Mouse (Mus musculus) liver, postnatal 0 days (tissue): Measurements from ENCODE around the gene Plxdc1. TPM values are rescaled to one million over a fixed set of nuclear protein-coding genes. Genes with fewer than 3 reads are reported as not detected.
A peak's percentile ranks its signal among the peaks of the same experiment; 100 is the strongest.

Source experiments
- ATAC-seq: fragments of 200-750 bp; cut with Nextera tagmentation; 2 replicates; pipeline ENCODE4 v1.8.0; 2017; ENCODE audit warnings: mild to moderate bottlenecking, moderate library complexity
- DNase-seq: peaks from one replicate; pipeline ENCODE4 v3.0.0-alpha.2; 2016
- H3K27ac ChIP-seq: fragments of 300-500 bp; sonication (generic); 2 replicates; pipeline ENCODE4 v1.5.1; 2014; ENCODE audit warnings: antibody characterized with exemption, moderate library complexity, mild to moderate bottlenecking, low read depth
- H3K27me3 ChIP-seq: fragments of 300-500 bp; sonication (generic); 2 replicates; pipeline ENCODE4 v1.6.1; 2014; ENCODE audit warnings: low read length, control low read depth, mixed read lengths; ENCODE audit not compliant: insufficient read depth
- H3K36me3 ChIP-seq: fragments of 300-500 bp; sonication (generic); replicated peaks from 2 replicates; pipeline ENCODE4 v1.6.1; 2014; ENCODE audit warnings: mild to moderate bottlenecking, control low read depth, low read length, moderate library complexity, mixed read lengths; ENCODE audit not compliant: insufficient read depth
- H3K4me1 ChIP-seq: fragments of 300-500 bp; sonication (generic); 2 replicates; pipeline ENCODE4 v1.6.1; 2014; ENCODE audit warnings: antibody characterized with exemption, mild to moderate bottlenecking, control low read depth; ENCODE audit not compliant: insufficient read depth
- H3K4me2 ChIP-seq: fragments of 300-500 bp; sonication (generic); 2 replicates; pipeline ENCODE4 v1.6.1; 2014; ENCODE audit warnings: low read depth, mild to moderate bottlenecking, low read length, moderate library complexity, mixed read lengths
- H3K4me3 ChIP-seq: fragments of 300-500 bp; sonication (generic); 2 replicates; pipeline ENCODE4 v1.5.1; 2014; ENCODE audit warnings: low read depth, low read length
- H3K9ac ChIP-seq: fragments of 300-500 bp; sonication (generic); replicated peaks from 2 replicates; pipeline ENCODE4 v1.6.1; 2014; ENCODE audit warnings: mild to moderate bottlenecking, moderate library complexity
- H3K9me3 ChIP-seq: fragments of 300-500 bp; sonication (generic); 2 replicates; pipeline ENCODE4 v1.6.1; 2016; ENCODE audit warnings: mild to moderate bottlenecking, control low read depth, low read length, mixed read lengths
- CTCF ChIP-seq: sonication (generic); IDR thresholded peaks from 2 replicates; pipeline ENCODE4 v1.5.1; 2016; ENCODE audit warnings: antibody characterized with exemption, low read depth
- EP300 ChIP-seq: IDR thresholded peaks from 2 replicates; pipeline ENCODE4 v1.6.1; 2016; ENCODE audit warnings: antibody characterized with exemption, low read depth, mild to moderate bottlenecking
- WGBS: fragments of 180-500 bp; shearing (Covaris S2); extraction: QIAGEN DNeasy Blood & Tissue Kit; methylation state at CpG from one replicate; pipeline ENCODE4 v1.1.7; 2014; ENCODE audit not compliant: insufficient replicate concordance; 5-methylcytosine and 5-hydroxymethylcytosine counted together
- polyA plus RNA-seq: library from polyadenylated mRNA; unstranded; fragments of >200 nt; fragmentation: Nextera tagmentation; extraction: Ambion mirVana; gene quantifications from 2 replicates; pipeline ENCODE4 v1.2.1, GENCODE M21; 2015

Gene Plxdc1
- polyA plus RNA-seq, 1 experiment from 2014 or later = 0.75 TPM

GRCm38 (mm10) chr11:98022253-98022554, 36.0 kb upstream of the Plxdc1 start:
- H3K27me3 ChIP-seq = peaks cover 11% of the 10 kb centered on the region
- H3K4me1 ChIP-seq = peaks cover 18% of the 10 kb centered on the region
- peak overlapping the region; percentile 97 for H3K4me2 ChIP-seq
- peak overlapping the region; percentile 58 for H3K4me3 ChIP-seq
- H3K9me3 ChIP-seq = no peaks in the 10 kb centered on the region
- H3K36me3 ChIP-seq = no peaks in the 10 kb centered on the region
- no peak for DNase-seq
- H3K27ac ChIP-seq = 0 out of 2 replicates have a peak overlapping the region, but pooled peaks have one; percentile 52
- peak overlapping the region; percentile 59 for H3K9ac ChIP-seq
- TF ChIP-seq EP300 (no peak), CTCF (no peak)
- peak; percentile 9; the same call in 1 of the 2 replicates for ATAC-seq
- 1% methylated on average over 15 of the region's 23 CpGs for WGBS

- Histone ChIP-seq H3K27ac (no peak overlapping the region), H3K4me1 (peaks cover 18% of the 10 kb centered on the region), H3K27me3 (peaks cover 11% of the 10 kb centered on the region), H3K36me3 (no peaks in the 10 kb centered on the region), H3K4me2 (peak overlapping the region; percentile 97), H3K9ac (peak overlapping the region; percentile 59), H3K4me3 (peak overlapping the region; percentile 58), H3K9me3 (no peaks in the 10 kb centered on the region)
- DNase-seq (no peak), ATAC-seq (no peak)
- 11% methylated on average over 34 of the region's 34 CpGs for WGBS
- TF ChIP-seq CTCF (no peak), EP300 (no peak)
Measured at GRCm38 (mm10) chr11:98021565-98022252, 35.5 kb upstream of the Plxdc1 start.

GRCm38 (mm10) chr11:98021118-98021517, 34.9 kb upstream of the Plxdc1 start:
- Histone ChIP-seq H3K4me2 (no peak overlapping the region), H3K27me3 (peaks cover 11% of the 10 kb centered on the region), H3K4me3 (no peak overlapping the region), H3K27ac (no peak overlapping the region), H3K36me3 (no peaks in the 10 kb centered on the region), H3K9me3 (no peaks in the 10 kb centered on the region), H3K9ac (no peak overlapping the region), H3K4me1 (peaks cover 17% of the 10 kb centered on the region)
- ATAC-seq (no peak), DNase-seq (no peak)
- WGBS = 52% methylated on average over 2 of the region's 2 CpGs
- TF ChIP-seq EP300 (no peak), CTCF (no peak)

GRCm38 (mm10) chr11:98020710-98021109, 34.5 kb upstream of the Plxdc1 start:
- TF ChIP-seq EP300 (no peak), CTCF (no peak)
- Histone ChIP-seq H3K27me3 (peaks cover 11% of the 10 kb centered on the region), H3K4me2 (no peak overlapping the region), H3K4me1 (peaks cover 12% of the 10 kb centered on the region), H3K4me3 (no peak overlapping the region), H3K9me3 (no peaks in the 10 kb centered on the region), H3K36me3 (no peaks in the 10 kb centered on the region), H3K27ac (no peak overlapping the region), H3K9ac (no peak overlapping the region)
- WGBS = 86% methylated on average over 1 of the region's 1 CpGs
- ATAC-seq = no peak
- DNase-seq = no peak

- no peak overlapping the region for H3K4me3 ChIP-seq
- ATAC-seq (no peak), DNase-seq (no peak)
- 37% methylated on average over 8 of the region's 8 CpGs for WGBS
- H3K9ac ChIP-seq = no peak overlapping the region
- H3K27ac ChIP-seq = no peak overlapping the region
- no peaks in the 10 kb centered on the region for H3K9me3 ChIP-seq
- no peak overlapping the region for H3K4me2 ChIP-seq
- no peaks in the 10 kb centered on the region for H3K36me3 ChIP-seq
- TF ChIP-seq EP300 (no peak), CTCF (no peak)
- H3K27me3 ChIP-seq = peaks cover 11% of the 10 kb centered on the region
- peaks cover 11% of the 10 kb centered on the region for H3K4me1 ChIP-seq
Measured at GRCm38 (mm10) chr11:98019883-98020610, 33.8 kb upstream of the Plxdc1 start.

GRCm38 (mm10) chr11:98018858-98019641, 32.8 kb upstream of the Plxdc1 start:
- Histone ChIP-seq H3K4me3 (no peak overlapping the region), H3K4me1 (peaks cover 11% of the 10 kb centered on the region), H3K9ac (no peak overlapping the region), H3K27me3 (peaks cover 11% of the 10 kb centered on the region), H3K27ac (no peak overlapping the region), H3K9me3 (no peaks in the 10 kb centered on the region), H3K4me2 (no peak overlapping the region), H3K36me3 (no peaks in the 10 kb centered on the region)
- TF ChIP-seq EP300 (no peak), CTCF (peak; percentile 61)
- 41% methylated on average over 10 of the region's 10 CpGs for WGBS
- DNase-seq (no peak), ATAC-seq (no peak)
